Mouse (Mus musculus): ENCODE results near the gene Chmp5. TPM values are rescaled to one million over a fixed set of nuclear protein-coding genes. Genes with fewer than 3 reads are reported as not detected.
A peak's percentile ranks its signal among the peaks of the same experiment; 100 is the strongest.

Chmp5 gene
- 2.4 and 5.5 TPM in 2 replicates for polyA plus RNA-seq (2012; rRNA removed)

GRCm38 (mm10) chr4:40948160-40948708 lies at the start of gene Chmp5, which contains the start of gene Bag1:
Gene Chmp5 (plus strand): TSS chr4:40948407.
Gene Bag1 (minus strand): TSS chr4:40948294.
- Histone ChIP-seq H3K4me1 (ENCODE audit: control insufficient read depth, insufficient read depth, insufficient read length, low read length) (peaks cover 2% of the 10 kb centered on the region; the same call in 1 of the 2 replicates), H3K27ac (ENCODE audit: insufficient read depth, low read depth, low read length) (peak within 1 kb of the TSS; percentile 80), H3K4me3 (ENCODE audit: low read depth, low read length) (peak within 1 kb of the TSS; percentile 97), H3K27me3 (ENCODE audit: control insufficient read depth, insufficient read depth, low read length) (no peaks in the 10 kb centered on the region), H3K36me3 (ENCODE audit: control insufficient read depth, insufficient read depth, low read length) (peaks cover 21% of the 10 kb centered on the region)
- WGBS, result under 1% methylated on average over 50 of the region's 50 CpGs
- TF ChIP-seq CTCF (IDR thresholded peaks at IDR 0.05; ENCODE audit: extremely low read depth, insufficient read length, insufficient replicate concordance, low read depth, low read length) (peak; percentile 1; the same call in 1 of the 2 replicates), POLR2A (IDR thresholded peaks at IDR 0.05; ENCODE audit: low read depth, low read length) (peak; percentile 65)

- Histone ChIP-seq H3K4me1 (ENCODE audit: control insufficient read depth, insufficient read depth, insufficient read length, low read length) (peaks cover 14% of the 10 kb centered on the region), H3K4me3 (ENCODE audit: low read depth, low read length) (no peak overlapping the region), H3K36me3 (ENCODE audit: control insufficient read depth, insufficient read depth, low read length) (no peaks in the 10 kb centered on the region), H3K27me3 (ENCODE audit: control insufficient read depth, insufficient read depth, low read length) (no peaks in the 10 kb centered on the region), H3K27ac (ENCODE audit: insufficient read depth, low read depth, low read length) (no peak overlapping the region)
- no peak for TF ChIP-seq POLR2A (IDR thresholded peaks at IDR 0.05; ENCODE audit: low read depth, low read length)
- TF ChIP-seq CTCF (IDR thresholded peaks at IDR 0.05; ENCODE audit: extremely low read depth, insufficient read length, insufficient replicate concordance, low read depth, low read length), result no peak
- WGBS, result 93% methylated on average over 6 of the region's 6 CpGs
Measured at GRCm38 (mm10) chr4:40898476-40899044, 49.6 kb upstream of the Chmp5 start.

GRCm38 (mm10) chr4:40899264-40899663 lies 48.9 kb upstream of the Chmp5 start:
- TF ChIP-seq POLR2A (IDR thresholded peaks at IDR 0.05; ENCODE audit: low read depth, low read length) (no peak), CTCF (IDR thresholded peaks at IDR 0.05; ENCODE audit: extremely low read depth, insufficient read length, insufficient replicate concordance, low read depth, low read length) (no peak)
- 62% methylated on average over 2 of the region's 2 CpGs for WGBS
- Histone ChIP-seq H3K27ac (ENCODE audit: insufficient read depth, low read depth, low read length) (no peak overlapping the region), H3K27me3 (ENCODE audit: control insufficient read depth, insufficient read depth, low read length) (no peaks in the 10 kb centered on the region), H3K4me1 (ENCODE audit: control insufficient read depth, insufficient read depth, insufficient read length, low read length) (peaks cover 14% of the 10 kb centered on the region), H3K36me3 (ENCODE audit: control insufficient read depth, insufficient read depth, low read length) (no peaks in the 10 kb centered on the region), H3K4me3 (ENCODE audit: low read depth, low read length) (no peak overlapping the region)

GRCm38 (mm10) chr4:40900071-40900470 lies 48.1 kb upstream of the Chmp5 start:
- H3K4me3 ChIP-seq (ENCODE audit: low read depth, low read length), result no peak overlapping the region
- TF ChIP-seq POLR2A (IDR thresholded peaks at IDR 0.05; ENCODE audit: low read depth, low read length) (no peak), CTCF (IDR thresholded peaks at IDR 0.05; ENCODE audit: extremely low read depth, insufficient read length, insufficient replicate concordance, low read depth, low read length) (no peak)
- no peaks in the 10 kb centered on the region for H3K36me3 ChIP-seq (ENCODE audit: control insufficient read depth, insufficient read depth, low read length)
- no peaks in the 10 kb centered on the region for H3K27me3 ChIP-seq (ENCODE audit: control insufficient read depth, insufficient read depth, low read length)
- peaks cover 14% of the 10 kb centered on the region for H3K4me1 ChIP-seq (ENCODE audit: control insufficient read depth, insufficient read depth, insufficient read length, low read length)
- 91% methylated on average over 3 of the region's 3 CpGs for WGBS
- no peak overlapping the region for H3K27ac ChIP-seq (ENCODE audit: insufficient read depth, low read depth, low read length)

- TF ChIP-seq CTCF (IDR thresholded peaks at IDR 0.05; ENCODE audit: extremely low read depth, insufficient read length, insufficient replicate concordance, low read depth, low read length) (no peak), POLR2A (IDR thresholded peaks at IDR 0.05; ENCODE audit: low read depth, low read length) (no peak)
- Histone ChIP-seq H3K36me3 (ENCODE audit: control insufficient read depth, insufficient read depth, low read length) (no peaks in the 10 kb centered on the region), H3K4me3 (ENCODE audit: low read depth, low read length) (no peak overlapping the region), H3K27me3 (ENCODE audit: control insufficient read depth, insufficient read depth, low read length) (no peaks in the 10 kb centered on the region), H3K4me1 (ENCODE audit: control insufficient read depth, insufficient read depth, insufficient read length, low read length) (peaks cover 14% of the 10 kb centered on the region), H3K27ac (ENCODE audit: insufficient read depth, low read depth, low read length) (no peak overlapping the region)
- WGBS, result 89% methylated on average over 4 of the region's 4 CpGs
Measured at GRCm38 (mm10) chr4:40900612-40901011, 47.6 kb upstream of the Chmp5 start.

- 25% methylated on average over 1 of the region's 1 CpGs for WGBS
- TF ChIP-seq POLR2A (IDR thresholded peaks at IDR 0.05; ENCODE audit: low read depth, low read length) (no peak), CTCF (IDR thresholded peaks at IDR 0.05; ENCODE audit: extremely low read depth, insufficient read length, insufficient replicate concordance, low read depth, low read length) (no peak)
- H3K27me3 ChIP-seq (ENCODE audit: control insufficient read depth, insufficient read depth, low read length), result no peaks in the 10 kb centered on the region
Measured at GRCm38 (mm10) chr4:40906298-40906697, 41.9 kb upstream of the Chmp5 start.

GRCm38 (mm10) chr4:40908261-40908969 lies 39.8 kb upstream of the Chmp5 start:
- peak overlapping the region; percentile 23 for H3K4me3 ChIP-seq (ENCODE audit: low read depth, low read length)
- peak overlapping the region; percentile 83 for H3K27ac ChIP-seq (ENCODE audit: insufficient read depth, low read depth, low read length)

More at GRCm38 (mm10) chr4:40906298-40906697, 41.9 kb upstream of the Chmp5 start:
- no peak overlapping the region for H3K27ac ChIP-seq (ENCODE audit: insufficient read depth, low read depth, low read length)
- no peaks in the 10 kb centered on the region for H3K36me3 ChIP-seq (ENCODE audit: control insufficient read depth, insufficient read depth, low read length)
- H3K4me1 ChIP-seq (ENCODE audit: control insufficient read depth, insufficient read depth, insufficient read length, low read length), result peaks cover 11% of the 10 kb centered on the region; the same call in 1 of the 2 replicates
- no peak overlapping the region for H3K4me3 ChIP-seq (ENCODE audit: low read depth, low read length)

More at GRCm38 (mm10) chr4:40908261-40908969, 39.8 kb upstream of the Chmp5 start:
- WGBS, result 18% methylated on average over 20 of the region's 20 CpGs
- H3K36me3 ChIP-seq (ENCODE audit: control insufficient read depth, insufficient read depth, low read length), result no peaks in the 10 kb centered on the region
- no peaks in the 10 kb centered on the region for H3K4me1 ChIP-seq (ENCODE audit: control insufficient read depth, insufficient read depth, insufficient read length, low read length)
- no peaks in the 10 kb centered on the region for H3K27me3 ChIP-seq (ENCODE audit: control insufficient read depth, insufficient read depth, low read length)
- TF ChIP-seq CTCF (IDR thresholded peaks at IDR 0.05; ENCODE audit: extremely low read depth, insufficient read length, insufficient replicate concordance, low read depth, low read length) (no peak), POLR2A (IDR thresholded peaks at IDR 0.05; ENCODE audit: low read depth, low read length) (no peak)
